Mouse (Mus musculus) hindbrain, embryonic 15.5 days (tissue): ENCODE results near the gene S100a5. TPM values are rescaled to one million over a fixed set of nuclear protein-coding genes. Genes with fewer than 3 reads are reported as not detected.

ENCODE experiments used
- ATAC-seq: fragments of 200-750 bp; cut with Nextera tagmentation; 2 replicates; pipeline ENCODE4 v1.8.0; 2017; ENCODE audit warnings: low read depth, moderate number of reproducible peaks, moderate TSS enrichment; ENCODE audit not compliant: low FRiP score
- H3K27ac ChIP-seq: fragments of 300-500 bp; sonication (generic); replicated peaks from 2 replicates; pipeline ENCODE4 v1.5.1; 2015; ENCODE audit warnings: mild to moderate bottlenecking, inconsistent platforms
- H3K27me3 ChIP-seq: fragments of 300-500 bp; sonication (generic); 2 replicates; pipeline ENCODE4 v1.6.1; 2015; ENCODE audit warnings: control low read depth, inconsistent platforms
- H3K36me3 ChIP-seq: fragments of 300-500 bp; sonication (generic); 2 replicates; pipeline ENCODE4 v1.6.1; 2015; ENCODE audit warnings: control low read depth, inconsistent platforms
- H3K4me1 ChIP-seq: fragments of 300-500 bp; sonication (generic); replicated peaks from 2 replicates; pipeline ENCODE4 v1.6.1; 2015; ENCODE audit warnings: control low read depth, inconsistent platforms
- H3K4me2 ChIP-seq: fragments of 300-500 bp; sonication (generic); 2 replicates; pipeline ENCODE4 v1.6.1; 2015; ENCODE audit warnings: moderate library complexity, mild to moderate bottlenecking, inconsistent platforms
- H3K4me3 ChIP-seq: fragments of 300-500 bp; sonication (generic); 2 replicates; pipeline ENCODE4 v1.5.1; 2015; ENCODE audit warnings: mild to moderate bottlenecking, inconsistent platforms
- H3K9ac ChIP-seq: fragments of 300-500 bp; sonication (generic); 2 replicates; pipeline ENCODE4 v1.6.1; 2015; ENCODE audit warnings: inconsistent platforms
- H3K9me3 ChIP-seq: fragments of 300-500 bp; sonication (generic); 2 replicates; pipeline ENCODE4 v1.6.1; 2016; ENCODE audit warnings: control low read depth, inconsistent platforms
- WGBS: fragments of 180-500 bp; shearing (Covaris S2); methylation state at CpG from one replicate; pipeline ENCODE4 v1.1.7; 2015; 5-methylcytosine and 5-hydroxymethylcytosine counted together
- polyA plus RNA-seq: library from polyadenylated mRNA; unstranded; fragments of >200 nt; fragmentation: Nextera tagmentation; extraction: Ambion mirVana; gene quantifications from 2 replicates; pipeline ENCODE4 v1.2.1, GENCODE M21; 2015

S100a5 gene
- polyA plus RNA-seq, 1 experiment from 2014 or later: not detected

GRCm38 (mm10) chr3:90586906-90587305, 21.4 kb upstream of the S100a5 start:
- 73% methylated on average over 10 of the region's 10 CpGs for WGBS
- no peak overlapping the region for H3K27ac ChIP-seq
- no peak for ATAC-seq

GRCm38 (mm10) chr3:90587361-90588101, 20.8 kb upstream of the S100a5 start:
- H3K9me3 ChIP-seq: no peaks in the 10 kb centered on the region
- H3K4me3 ChIP-seq: no peak overlapping the region
- H3K4me2 ChIP-seq: no peak overlapping the region
- H3K4me1 ChIP-seq: no peaks in the 10 kb centered on the region
- ATAC-seq: no peak
- WGBS: 84% methylated on average over 14 of the region's 14 CpGs
- H3K27ac ChIP-seq: no peak overlapping the region
- H3K27me3 ChIP-seq: no peaks in the 10 kb centered on the region
- no peaks in the 10 kb centered on the region for H3K36me3 ChIP-seq
- no peak overlapping the region for H3K9ac ChIP-seq

More at GRCm38 (mm10) chr3:90586906-90587305, 21.4 kb upstream of the S100a5 start:
- Histone ChIP-seq H3K9ac (no peak overlapping the region), H3K4me3 (no peak overlapping the region), H3K36me3 (no peaks in the 10 kb centered on the region), H3K9me3 (no peaks in the 10 kb centered on the region), H3K27me3 (no peaks in the 10 kb centered on the region), H3K4me1 (no peaks in the 10 kb centered on the region), H3K4me2 (no peak overlapping the region)

- Histone ChIP-seq H3K27ac (no peak overlapping the region), H3K4me2 (no peak overlapping the region), H3K27me3 (no peaks in the 10 kb centered on the region), H3K9ac (no peak overlapping the region), H3K36me3 (no peaks in the 10 kb centered on the region), H3K4me3 (no peak overlapping the region), H3K9me3 (no peaks in the 10 kb centered on the region), H3K4me1 (no peaks in the 10 kb centered on the region)
- 90% methylated on average over 6 of the region's 6 CpGs for WGBS
- no peak for ATAC-seq
Measured at GRCm38 (mm10) chr3:90589390-90589789, 18.9 kb upstream of the S100a5 start.

- no peak within 1 kb of the TSS for H3K4me2 ChIP-seq
- H3K4me1 ChIP-seq: no peaks in the 10 kb centered on the region
- H3K27me3 ChIP-seq: no peaks in the 10 kb centered on the region
- H3K9me3 ChIP-seq: no peaks in the 10 kb centered on the region
- H3K27ac ChIP-seq: no peak within 1 kb of the TSS
- H3K4me3 ChIP-seq: no peak within 1 kb of the TSS
- WGBS: 88% methylated on average over 8 of the region's 8 CpGs
- no peak for ATAC-seq
- no peak within 1 kb of the TSS for H3K9ac ChIP-seq
- no peaks in the 10 kb centered on the region for H3K36me3 ChIP-seq
Measured at GRCm38 (mm10) chr3:90589947-90590346, 18.4 kb upstream of the S100a5 start, which contains the start of gene S100a2. TSS of gene S100a2 (plus strand) at chr3:90590247.

- no peak for ATAC-seq
- H3K36me3 ChIP-seq: no peaks in the 10 kb centered on the region
- H3K9me3 ChIP-seq: no peaks in the 10 kb centered on the region
- no peaks in the 10 kb centered on the region for H3K4me1 ChIP-seq
- H3K9ac ChIP-seq: no peak overlapping the region
- no peaks in the 10 kb centered on the region for H3K27me3 ChIP-seq
- no peak overlapping the region for H3K4me2 ChIP-seq
- 93% methylated on average over 1 of the region's 1 CpGs for WGBS
- no peak overlapping the region for H3K27ac ChIP-seq
- no peak overlapping the region for H3K4me3 ChIP-seq
Measured at GRCm38 (mm10) chr3:90594466-90594865, 13.9 kb upstream of the S100a5 start.

GRCm38 (mm10) chr3:90595556-90595955, 12.8 kb upstream of the S100a5 start:
- Histone ChIP-seq H3K36me3 (no peaks in the 10 kb centered on the region), H3K4me1 (no peaks in the 10 kb centered on the region), H3K9ac (no peak overlapping the region), H3K4me2 (no peak overlapping the region), H3K27ac (no peak overlapping the region), H3K9me3 (no peaks in the 10 kb centered on the region), H3K4me3 (no peak overlapping the region), H3K27me3 (no peaks in the 10 kb centered on the region)
- WGBS: 81% methylated on average over 5 of the region's 5 CpGs
- ATAC-seq: no peak

GRCm38 (mm10) chr3:90596810-90597209, 11.5 kb upstream of the S100a5 start:
- no peaks in the 10 kb centered on the region for H3K27me3 ChIP-seq
- H3K4me1 ChIP-seq: no peaks in the 10 kb centered on the region
- no peak overlapping the region for H3K27ac ChIP-seq
- H3K9me3 ChIP-seq: no peaks in the 10 kb centered on the region
- ATAC-seq: no peak
- 88% methylated on average over 6 of the region's 6 CpGs for WGBS
- H3K4me3 ChIP-seq: no peak overlapping the region
- H3K36me3 ChIP-seq: no peaks in the 10 kb centered on the region
- no peak overlapping the region for H3K9ac ChIP-seq
- H3K4me2 ChIP-seq: no peak overlapping the region

GRCm38 (mm10) chr3:90597736-90598135, 10.6 kb upstream of the S100a5 start:
- Histone ChIP-seq H3K27me3 (no peaks in the 10 kb centered on the region), H3K9me3 (no peaks in the 10 kb centered on the region), H3K4me1 (no peaks in the 10 kb centered on the region), H3K9ac (no peak overlapping the region), H3K4me2 (no peak overlapping the region), H3K4me3 (no peak overlapping the region), H3K27ac (no peak overlapping the region), H3K36me3 (no peaks in the 10 kb centered on the region)
- WGBS: 54% methylated on average over 6 of the region's 6 CpGs
- no peak for ATAC-seq

- Histone ChIP-seq H3K4me2 (no peak overlapping the region), H3K36me3 (no peaks in the 10 kb centered on the region), H3K9ac (no peak overlapping the region), H3K4me1 (no peaks in the 10 kb centered on the region), H3K4me3 (no peak overlapping the region), H3K9me3 (no peaks in the 10 kb centered on the region), H3K27me3 (no peaks in the 10 kb centered on the region), H3K27ac (no peak overlapping the region)
- WGBS: 84% methylated on average over 4 of the region's 4 CpGs
- ATAC-seq: no peak
Measured at GRCm38 (mm10) chr3:90598212-90598611, 10.1 kb upstream of the S100a5 start.

GRCm38 (mm10) chr3:90599401-90599800, 8.9 kb upstream of the S100a5 start:
- no peaks in the 10 kb centered on the region for H3K27me3 ChIP-seq
- peaks cover 1% of the 10 kb centered on the region; the same call in 1 of the 2 replicates for H3K4me1 ChIP-seq
- H3K36me3 ChIP-seq: no peaks in the 10 kb centered on the region
- H3K4me3 ChIP-seq: no peak overlapping the region
- WGBS: 72% methylated on average over 3 of the region's 3 CpGs
- H3K27ac ChIP-seq: no peak overlapping the region
- no peak overlapping the region for H3K9ac ChIP-seq
- H3K9me3 ChIP-seq: no peaks in the 10 kb centered on the region
- no peak for ATAC-seq
- no peak overlapping the region for H3K4me2 ChIP-seq

GRCm38 (mm10) chr3:90600036-90600435, 8.3 kb upstream of the S100a5 start:
- Histone ChIP-seq H3K9me3 (no peaks in the 10 kb centered on the region), H3K4me1 (peaks cover 3% of the 10 kb centered on the region; the same call in 1 of the 2 replicates), H3K27ac (no peak overlapping the region), H3K4me3 (no peak overlapping the region), H3K27me3 (no peaks in the 10 kb centered on the region), H3K4me2 (no peak overlapping the region), H3K9ac (no peak overlapping the region), H3K36me3 (no peaks in the 10 kb centered on the region)
- 83% methylated on average over 6 of the region's 6 CpGs for WGBS
- ATAC-seq: no peak

- ATAC-seq: no peak
- no peak overlapping the region for H3K27ac ChIP-seq
- no peak overlapping the region for H3K4me3 ChIP-seq
- 80% methylated on average over 8 of the region's 8 CpGs for WGBS
- H3K4me2 ChIP-seq: no peak overlapping the region
- no peaks in the 10 kb centered on the region for H3K36me3 ChIP-seq
- no peak overlapping the region for H3K9ac ChIP-seq
- H3K9me3 ChIP-seq: no peaks in the 10 kb centered on the region
- H3K27me3 ChIP-seq: no peaks in the 10 kb centered on the region
- peaks cover 3% of the 10 kb centered on the region; the same call in 1 of the 2 replicates for H3K4me1 ChIP-seq
Measured at GRCm38 (mm10) chr3:90600458-90601195, 7.7 kb upstream of the S100a5 start.
